Mouse (Mus musculus): ENCODE measurements around the gene Slc25a39. TPM values are rescaled to one million over a fixed set of nuclear protein-coding genes. Genes with fewer than 3 reads are reported as not detected.

Slc25a39 gene
- polyA plus RNA-seq, 1 experiment from 2014 or later, result 234 TPM

DNA sequence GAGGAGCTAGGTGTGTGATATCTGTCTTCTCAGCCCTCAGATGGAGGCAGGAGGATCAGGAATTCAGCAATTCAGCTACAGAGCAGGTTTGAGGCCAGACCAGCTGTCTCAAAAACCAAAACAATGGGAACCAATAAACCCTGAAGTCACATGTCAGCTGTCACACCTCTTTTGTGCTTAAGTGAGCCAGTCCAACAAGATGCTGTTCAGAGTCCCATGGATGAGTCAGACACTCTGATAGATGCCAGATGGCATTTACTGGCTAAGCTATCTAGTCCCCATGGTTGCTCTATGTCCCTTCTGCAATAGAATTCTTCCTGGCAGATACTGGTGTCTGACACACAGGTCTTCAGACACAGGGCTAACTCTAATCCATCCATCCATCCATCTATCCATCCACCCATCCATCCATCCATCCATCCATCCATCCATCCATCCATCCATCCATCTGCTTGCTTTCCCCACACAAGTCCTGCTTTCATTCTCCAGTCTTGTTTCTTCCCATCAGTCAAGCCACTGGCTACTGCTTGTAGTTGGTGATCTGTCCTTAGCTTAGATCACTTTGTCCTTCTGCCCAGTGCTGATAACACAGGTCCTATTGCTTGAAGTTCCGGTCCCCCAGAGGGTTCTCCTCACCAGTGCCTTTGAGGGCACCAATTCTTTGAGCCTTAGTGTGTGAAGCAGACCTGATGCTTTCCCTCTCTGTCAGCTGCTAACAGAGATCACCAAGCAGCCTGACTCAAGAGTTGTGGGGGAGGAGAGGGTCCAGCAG, 24.2 kb downstream of the Slc25a39 start:
- no peak overlapping the region for H3K4me2 ChIP-seq (ENCODE audit: low read depth, low read length)
- H3K4me1 ChIP-seq (replicated peaks; ENCODE audit: control insufficient read depth, insufficient read depth, low read length), result no peaks in the 10 kb centered on the region
- 80% methylated on average over 1 of the region's 1 CpGs for WGBS
- H3K9ac ChIP-seq (ENCODE audit: low read length), result no peak overlapping the region
- H3K4me3 ChIP-seq (ENCODE audit: low read length), result no peak overlapping the region
- H3K36me3 ChIP-seq (ENCODE audit: control insufficient read depth, insufficient read depth, low read length), result no peaks in the 10 kb centered on the region
- ATAC-seq (ENCODE audit: low read depth), result no peak
- no peaks in the 10 kb centered on the region for H3K27me3 ChIP-seq (ENCODE audit: control insufficient read depth, insufficient read depth, low read depth, low read length)
- H3K9me3 ChIP-seq (ENCODE audit: control insufficient read depth, low read length), result no peaks in the 10 kb centered on the region
- H3K27ac ChIP-seq (ENCODE audit: low read length), result no peak overlapping the region

GRCm38 (mm10) chr11:102382794-102383193, 25.0 kb downstream of the Slc25a39 start:
- Histone ChIP-seq H3K4me1 (replicated peaks; ENCODE audit: control insufficient read depth, insufficient read depth, low read length) (no peaks in the 10 kb centered on the region), H3K9ac (ENCODE audit: low read length) (no peak overlapping the region), H3K27ac (ENCODE audit: low read length) (no peak overlapping the region), H3K36me3 (ENCODE audit: control insufficient read depth, insufficient read depth, low read length) (no peaks in the 10 kb centered on the region), H3K27me3 (ENCODE audit: control insufficient read depth, insufficient read depth, low read depth, low read length) (no peaks in the 10 kb centered on the region), H3K4me3 (ENCODE audit: low read length) (no peak overlapping the region), H3K4me2 (ENCODE audit: low read depth, low read length) (no peak overlapping the region), H3K9me3 (ENCODE audit: control insufficient read depth, low read length) (no peaks in the 10 kb centered on the region)
- ATAC-seq (ENCODE audit: low read depth), result no peak
- 79% methylated on average over 3 of the region's 3 CpGs for WGBS

GRCm38 (mm10) chr11:102381341-102382100, 26.2 kb downstream of the Slc25a39 start:
- H3K27me3 ChIP-seq (ENCODE audit: control insufficient read depth, insufficient read depth, low read depth, low read length), result no peaks in the 10 kb centered on the region
- ATAC-seq (ENCODE audit: low read depth), result no peak
- no peaks in the 10 kb centered on the region for H3K36me3 ChIP-seq (ENCODE audit: control insufficient read depth, insufficient read depth, low read length)
- H3K9ac ChIP-seq (ENCODE audit: low read length), result no peak overlapping the region
- no peak overlapping the region for H3K27ac ChIP-seq (ENCODE audit: low read length)
- H3K4me3 ChIP-seq (ENCODE audit: low read length), result no peak overlapping the region
- WGBS, result 24% methylated on average over 4 of the region's 4 CpGs
- no peaks in the 10 kb centered on the region for H3K4me1 ChIP-seq (replicated peaks; ENCODE audit: control insufficient read depth, insufficient read depth, low read length)
- H3K9me3 ChIP-seq (ENCODE audit: control insufficient read depth, low read length), result no peaks in the 10 kb centered on the region
- H3K4me2 ChIP-seq (ENCODE audit: low read depth, low read length), result no peak overlapping the region

GRCm38 (mm10) chr11:102380091-102380490, 27.7 kb downstream of the Slc25a39 start:
- no peaks in the 10 kb centered on the region for H3K9me3 ChIP-seq (ENCODE audit: control insufficient read depth, low read length)
- H3K36me3 ChIP-seq (ENCODE audit: control insufficient read depth, insufficient read depth, low read length), result no peaks in the 10 kb centered on the region
- no peak overlapping the region for H3K27ac ChIP-seq (ENCODE audit: low read length)
- H3K4me1 ChIP-seq (replicated peaks; ENCODE audit: control insufficient read depth, insufficient read depth, low read length), result peaks cover 9% of the 10 kb centered on the region; the same call in 1 of the 2 replicates
- ATAC-seq (ENCODE audit: low read depth), result no peak
- H3K9ac ChIP-seq (ENCODE audit: low read length), result no peak overlapping the region
- H3K4me3 ChIP-seq (ENCODE audit: low read length), result no peak overlapping the region
- 60% methylated on average over 5 of the region's 5 CpGs for WGBS
- H3K27me3 ChIP-seq (ENCODE audit: control insufficient read depth, insufficient read depth, low read depth, low read length), result no peaks in the 10 kb centered on the region
- no peak overlapping the region for H3K4me2 ChIP-seq (ENCODE audit: low read depth, low read length)

- H3K9me3 ChIP-seq (ENCODE audit: control insufficient read depth, low read length), result no peaks in the 10 kb centered on the region
- ATAC-seq (ENCODE audit: low read depth), result no peak
- H3K9ac ChIP-seq (ENCODE audit: low read length), result no peak overlapping the region
- H3K4me1 ChIP-seq (replicated peaks; ENCODE audit: control insufficient read depth, insufficient read depth, low read length), result peaks cover 9% of the 10 kb centered on the region; the same call in 1 of the 2 replicates
- H3K36me3 ChIP-seq (ENCODE audit: control insufficient read depth, insufficient read depth, low read length), result no peaks in the 10 kb centered on the region
- no peak overlapping the region for H3K4me2 ChIP-seq (ENCODE audit: low read depth, low read length)
- no peak overlapping the region for H3K27ac ChIP-seq (ENCODE audit: low read length)
- H3K27me3 ChIP-seq (ENCODE audit: control insufficient read depth, insufficient read depth, low read depth, low read length), result no peaks in the 10 kb centered on the region; the same call in 1 of the 2 replicates
- WGBS, result 54% methylated on average over 12 of the region's 12 CpGs
- no peak overlapping the region for H3K4me3 ChIP-seq (ENCODE audit: low read length)
Measured at GRCm38 (mm10) chr11:102377186-102377585, 30.6 kb downstream of the Slc25a39 start.

GRCm38 (mm10) chr11:102376196-102376835, 31.4 kb downstream of the Slc25a39 start:
- ATAC-seq (ENCODE audit: low read depth), result no peak
- Histone ChIP-seq H3K9ac (ENCODE audit: low read length) (no peak overlapping the region), H3K4me2 (ENCODE audit: low read depth, low read length) (peak overlapping the region; percentile 47), H3K4me1 (replicated peaks; ENCODE audit: control insufficient read depth, insufficient read depth, low read length) (peaks cover 9% of the 10 kb centered on the region; the same call in 1 of the 2 replicates), H3K36me3 (ENCODE audit: control insufficient read depth, insufficient read depth, low read length) (no peaks in the 10 kb centered on the region), H3K27me3 (ENCODE audit: control insufficient read depth, insufficient read depth, low read depth, low read length) (no peaks in the 10 kb centered on the region; the same call in 1 of the 2 replicates), H3K27ac (ENCODE audit: low read length) (no peak overlapping the region), H3K4me3 (ENCODE audit: low read length) (no peak overlapping the region; the same call in 1 of the 2 replicates), H3K9me3 (ENCODE audit: control insufficient read depth, low read length) (no peaks in the 10 kb centered on the region)
- 21% methylated on average over 8 of the region's 8 CpGs for WGBS

DNA sequence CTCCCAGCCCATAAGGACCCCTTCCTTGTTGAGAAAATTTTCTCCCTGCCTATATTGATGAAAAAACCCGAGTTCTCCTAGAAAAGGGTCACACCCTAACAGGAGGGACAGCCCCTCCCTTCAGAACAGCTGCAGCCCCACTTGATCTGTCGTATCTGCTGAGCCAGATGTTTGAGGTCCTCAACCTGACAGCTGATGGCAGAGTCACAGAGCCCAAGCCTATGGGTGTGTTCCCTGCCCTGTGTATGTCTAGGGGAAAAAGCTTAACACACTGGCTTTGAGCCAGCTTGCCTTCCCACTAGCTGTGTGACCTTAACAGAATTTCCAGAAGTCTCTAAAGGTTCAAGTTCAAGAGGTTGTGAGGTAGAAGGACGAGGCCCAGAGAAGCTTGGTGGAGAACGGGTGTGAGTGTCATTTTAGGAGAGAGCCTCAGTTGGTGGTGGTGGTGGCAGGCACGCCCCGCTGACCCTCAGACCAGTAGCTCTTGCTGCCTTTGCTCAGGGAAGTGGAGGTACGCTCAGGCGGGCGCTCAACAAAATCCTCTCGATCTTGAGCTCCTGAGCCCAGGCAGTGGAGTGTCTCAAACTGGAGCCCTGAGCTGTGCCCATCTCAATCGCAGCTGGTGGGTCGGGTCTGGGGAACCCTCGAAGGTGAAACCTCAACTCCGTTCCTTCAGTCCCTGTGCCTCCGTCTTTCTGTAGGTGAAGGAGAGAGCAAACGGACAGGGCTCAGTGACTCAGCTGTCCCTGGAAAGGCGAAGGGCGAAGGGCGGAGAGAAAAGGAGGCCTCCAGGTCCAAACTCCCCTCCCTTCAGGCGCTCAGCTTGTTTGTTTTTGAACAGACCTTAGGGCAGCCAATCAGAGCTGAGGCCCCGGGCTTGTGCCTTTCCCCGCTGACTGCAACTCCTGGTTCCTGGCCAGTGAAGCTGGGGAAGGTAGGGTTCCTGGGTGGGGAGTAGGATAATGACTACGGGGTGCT, 32.3 kb downstream of the Slc25a39 start:
- Histone ChIP-seq H3K9me3 (ENCODE audit: control insufficient read depth, low read length) (no peaks in the 10 kb centered on the region), H3K4me3 (ENCODE audit: low read length) (0 out of 2 replicates have a peak overlapping the region, but pooled peaks have one; percentile 18), H3K9ac (ENCODE audit: low read length) (peak overlapping the region; percentile 42), H3K27me3 (ENCODE audit: control insufficient read depth, insufficient read depth, low read depth, low read length) (no peaks in the 10 kb centered on the region; the same call in 1 of the 2 replicates), H3K4me1 (replicated peaks; ENCODE audit: control insufficient read depth, insufficient read depth, low read length) (peaks cover 9% of the 10 kb centered on the region; the same call in 1 of the 2 replicates), H3K4me2 (ENCODE audit: low read depth, low read length) (peak overlapping the region; percentile 47), H3K27ac (ENCODE audit: low read length) (no peak overlapping the region), H3K36me3 (ENCODE audit: control insufficient read depth, insufficient read depth, low read length) (no peaks in the 10 kb centered on the region)
- ATAC-seq (ENCODE audit: low read depth), result peak; percentile 73
- 6% methylated on average over 23 of the region's 23 CpGs for WGBS

DNA sequence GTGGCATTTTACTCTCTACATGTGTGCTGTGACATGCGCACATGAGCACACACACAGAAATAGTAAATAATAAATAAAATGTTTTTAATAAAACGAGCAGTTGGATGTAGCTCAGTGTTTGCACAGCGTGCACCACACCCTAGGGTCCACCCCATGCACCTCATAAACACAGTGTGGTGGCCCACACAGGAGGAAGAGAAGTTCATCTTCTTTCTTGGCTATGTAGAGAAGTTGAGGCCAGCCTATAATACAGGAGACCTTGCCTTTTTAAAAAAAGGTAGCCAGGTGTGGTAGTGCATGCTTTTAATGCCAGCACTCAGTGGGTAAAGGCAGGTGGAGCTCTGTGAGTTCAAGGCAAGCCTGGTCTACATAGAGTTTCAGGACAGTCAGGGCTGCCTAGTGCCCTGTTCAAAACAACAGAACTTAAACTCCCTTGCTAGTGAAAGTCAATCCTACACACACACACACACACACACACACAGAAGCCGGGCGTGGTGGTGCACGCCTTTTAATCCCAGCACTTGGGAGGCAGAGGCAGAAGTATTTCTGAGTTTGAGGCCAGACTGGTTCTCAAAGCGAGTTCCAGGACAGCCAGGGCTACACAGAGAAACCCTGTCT, 33.5 kb downstream of the Slc25a39 start:
- no peak overlapping the region for H3K9ac ChIP-seq (ENCODE audit: low read length)
- no peaks in the 10 kb centered on the region for H3K36me3 ChIP-seq (ENCODE audit: control insufficient read depth, insufficient read depth, low read length)
- H3K27me3 ChIP-seq (ENCODE audit: control insufficient read depth, insufficient read depth, low read depth, low read length), result no peaks in the 10 kb centered on the region; the same call in 1 of the 2 replicates
- H3K27ac ChIP-seq (ENCODE audit: low read length), result no peak overlapping the region
- H3K4me1 ChIP-seq (replicated peaks; ENCODE audit: control insufficient read depth, insufficient read depth, low read length), result peaks cover 9% of the 10 kb centered on the region; the same call in 1 of the 2 replicates
- ATAC-seq (ENCODE audit: low read depth), result no peak
- no peaks in the 10 kb centered on the region for H3K9me3 ChIP-seq (ENCODE audit: control insufficient read depth, low read length)
- H3K4me3 ChIP-seq (ENCODE audit: low read length), result no peak overlapping the region
- no peak overlapping the region for H3K4me2 ChIP-seq (ENCODE audit: low read depth, low read length)
- WGBS, result 73% methylated on average over 7 of the region's 7 CpGs

Data from lung, embryonic 16.5 days (tissue).